Mouse (Mus musculus) adrenal gland, adult (tissue): Measurements from ENCODE around the gene Rtn4rl1.
"Not testable (repeated sequence)": the region's sequence is repeated elsewhere in the genome, so short reads cannot be mapped to it uniquely, and the experiment has no call there.

Experiments used
- DNase-seq, 2 experiments: peaks; one replicate each; pipeline ENCODE4 v3.0.0; 2022 to 2023; ENCODE audit warnings: low spot score in 1 of 2; ENCODE audit not compliant: inconsistent age in 2 of 2

The Rtn4rl1 gene

DNA sequence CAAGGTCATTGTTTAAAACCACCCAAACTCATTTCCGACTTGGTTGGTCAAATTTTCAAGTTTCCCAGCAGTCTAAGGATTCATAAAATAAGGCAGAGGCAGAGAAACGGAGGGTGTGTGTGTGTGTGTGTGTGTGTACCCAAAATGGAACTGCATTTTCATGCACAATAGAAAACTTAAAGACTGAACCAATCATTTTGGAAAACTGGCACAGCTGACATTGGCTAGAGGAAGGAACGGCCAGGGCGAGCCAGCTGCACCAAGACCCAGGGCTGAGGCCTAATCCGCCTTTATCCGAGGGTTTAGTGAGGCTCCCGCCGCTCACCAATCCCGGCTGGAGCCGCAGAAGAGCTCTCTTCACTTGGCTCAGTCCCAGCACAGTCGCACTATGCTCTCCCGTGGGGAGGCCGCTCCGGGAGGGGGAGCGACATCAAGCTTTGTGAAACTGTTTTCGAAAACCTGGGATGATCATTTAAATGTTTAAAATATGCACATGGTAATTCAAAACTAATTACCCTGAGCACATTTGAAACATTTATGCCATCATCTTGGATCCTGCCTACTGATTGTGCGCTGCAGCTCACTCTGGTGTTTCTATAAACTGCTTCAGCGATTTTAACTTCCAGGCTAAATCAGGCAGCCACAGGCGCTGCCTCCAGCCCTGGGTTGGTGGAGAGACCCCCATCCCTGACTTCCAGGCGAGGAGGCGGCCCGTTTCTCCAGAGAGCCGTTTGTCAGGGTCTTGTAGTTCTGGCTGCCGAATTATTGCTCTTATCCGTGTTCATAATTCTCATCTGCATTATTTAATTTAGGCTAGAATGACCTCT is 98.0 kb downstream of the Rtn4rl1 start:
- DNase-seq: peak; percentile 34 to 53

DNA sequence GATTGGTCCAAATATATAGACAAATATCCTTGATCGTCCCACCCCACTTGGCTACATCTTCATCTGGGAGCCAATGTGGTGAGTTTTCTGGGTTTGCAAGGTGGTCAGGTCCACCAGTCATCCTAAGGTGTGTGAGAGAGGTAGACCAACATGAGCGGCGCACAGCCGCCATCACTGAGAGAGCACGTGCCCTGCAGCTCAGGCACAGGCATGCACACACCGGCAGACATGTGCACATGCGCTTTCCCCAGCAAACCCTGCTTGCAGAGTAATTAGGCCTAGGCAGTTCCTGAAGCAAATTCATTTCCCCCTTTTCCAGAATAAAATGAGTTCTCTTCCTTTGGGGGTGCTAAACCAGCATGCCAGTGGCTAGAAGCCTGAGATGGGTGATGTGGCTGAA is 98.7 kb downstream of the Rtn4rl1 start:
- no peak for DNase-seq

DNA sequence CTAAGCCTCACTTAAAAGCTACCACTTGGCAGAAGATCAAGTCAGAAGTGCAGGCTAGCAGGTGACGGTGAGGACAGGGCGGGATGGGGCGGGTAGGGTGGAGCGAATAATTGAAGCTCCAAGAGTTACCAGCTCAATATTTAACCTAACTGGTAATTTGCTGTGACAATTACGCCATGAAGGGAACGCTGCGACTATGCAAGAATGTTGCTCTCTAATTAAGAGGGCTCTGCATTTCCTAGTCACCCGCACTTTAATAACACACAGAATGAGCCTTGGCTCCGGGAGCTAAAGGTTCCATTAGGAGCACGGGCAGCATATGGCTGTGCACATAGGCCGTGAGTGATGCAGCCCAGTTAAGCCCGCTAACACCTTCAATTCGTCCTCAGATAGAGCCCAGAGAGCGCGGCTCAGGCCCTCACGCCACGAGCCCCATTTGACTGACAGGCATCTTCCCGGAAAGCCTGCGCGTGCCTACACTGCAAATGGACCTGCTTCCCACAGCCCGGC is 100.3 kb downstream of the Rtn4rl1 start:
- DNase-seq: no peak

DNA sequence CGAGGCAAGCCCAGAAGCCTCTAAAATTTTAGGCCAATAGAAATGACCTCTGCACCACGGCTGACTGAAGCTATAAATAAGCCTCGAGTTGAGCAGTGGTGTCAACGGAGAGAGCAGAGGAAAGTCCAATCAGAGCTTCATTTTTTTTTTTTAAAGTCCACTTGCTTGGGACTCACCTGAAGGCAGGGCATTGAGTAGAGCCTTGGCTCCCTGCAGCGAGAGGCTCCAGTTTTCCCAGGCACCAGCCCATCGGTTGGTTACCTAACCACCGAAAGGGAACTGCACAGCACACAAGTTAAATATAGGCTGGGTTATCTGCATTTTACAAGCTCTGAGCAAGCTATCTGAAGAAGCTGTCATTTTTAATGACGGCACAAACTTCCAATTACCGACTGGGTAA is 101.3 kb downstream of the Rtn4rl1 start:
- no peak for DNase-seq

DNA sequence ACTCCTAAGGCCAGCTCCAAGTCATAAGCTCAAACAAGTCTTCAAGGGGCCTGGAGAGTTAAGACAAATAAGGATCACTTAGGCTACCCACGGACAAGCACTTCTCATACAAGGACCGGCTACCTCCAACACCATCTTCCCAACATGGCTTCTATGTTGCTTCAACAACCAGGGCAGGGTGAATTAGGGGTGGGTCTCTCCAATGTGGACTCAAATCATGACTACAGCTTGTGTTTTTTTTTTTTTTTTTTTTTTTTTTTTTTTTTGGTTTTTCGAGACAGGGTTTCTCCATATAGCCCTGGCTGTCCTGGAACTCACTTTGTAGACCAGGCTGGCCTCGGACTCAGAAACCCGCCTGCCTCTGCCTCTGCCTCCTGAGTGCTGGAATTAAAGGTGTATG is 102.0 kb downstream of the Rtn4rl1 start:
- not testable (repeated sequence) for DNase-seq

DNA sequence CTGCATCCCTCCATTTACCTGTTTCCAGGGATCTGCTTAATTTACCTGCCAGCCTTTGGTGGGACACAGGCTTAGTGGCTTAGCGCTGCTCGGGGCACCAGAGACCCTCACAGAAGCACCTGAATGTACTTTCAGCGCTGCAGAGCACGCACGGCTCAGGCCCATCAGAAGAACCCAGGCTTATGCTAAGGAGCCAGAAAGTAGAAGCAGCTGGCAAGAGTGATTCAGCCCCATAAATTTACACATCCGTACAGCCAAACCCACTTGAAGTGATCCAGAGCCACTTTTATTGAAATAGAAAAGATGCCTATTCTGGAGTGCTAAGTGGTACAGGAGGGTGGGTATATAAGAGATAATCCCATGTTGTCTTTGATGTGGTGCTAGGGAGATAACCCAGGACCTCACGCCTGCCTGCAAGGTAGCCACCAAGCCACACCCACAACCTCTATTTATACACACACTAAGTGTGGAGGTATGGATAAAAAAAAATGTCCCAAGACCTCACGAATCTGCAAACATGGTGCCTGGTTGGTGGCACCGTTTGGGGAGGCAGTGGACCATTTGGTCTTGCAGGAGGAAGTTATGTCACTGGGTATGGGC is 102.9 kb downstream of the Rtn4rl1 start:
- no peak for DNase-seq

DNA sequence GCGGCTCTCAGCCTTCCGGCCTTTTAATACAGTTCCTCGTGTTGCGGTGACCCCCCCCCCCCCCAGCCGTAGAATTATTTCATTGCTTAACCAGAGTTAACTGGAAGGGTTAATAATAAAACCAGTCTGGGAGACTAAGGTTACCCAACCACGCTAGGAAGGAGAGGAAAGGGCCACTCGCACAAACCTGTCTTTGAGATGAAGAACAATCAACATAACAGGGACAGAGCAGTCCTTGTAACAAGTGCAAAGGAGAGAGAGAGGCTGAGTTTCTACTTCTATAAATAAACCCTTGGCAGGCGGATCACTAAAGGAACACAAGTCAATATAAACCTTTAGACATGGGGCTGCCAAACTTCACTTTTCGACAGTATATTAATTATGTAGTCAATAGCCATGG is 104.0 kb downstream of the Rtn4rl1 start:
- DNase-seq: no peak

DNA sequence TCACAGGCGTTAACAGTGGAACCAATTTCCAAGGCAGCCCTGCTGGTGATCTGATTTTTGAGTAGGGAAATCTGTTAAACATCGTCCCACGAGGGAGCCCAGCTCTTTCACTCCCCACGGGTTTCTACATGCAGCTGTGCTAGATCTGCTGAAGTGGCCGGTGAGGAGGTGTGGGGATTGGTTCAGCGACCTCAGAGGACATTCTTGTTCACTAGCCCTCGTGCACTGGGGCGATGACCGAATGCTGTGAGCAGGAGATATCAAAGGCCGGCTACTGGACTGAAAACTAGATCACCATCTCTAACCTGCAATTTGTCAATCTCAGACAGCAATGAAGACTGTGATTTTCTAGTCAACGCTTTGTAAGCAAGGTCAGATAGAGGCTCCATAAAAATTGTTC is 104.9 kb downstream of the Rtn4rl1 start:
- DNase-seq: peak in 1 of 2 experiments; percentile 37

DNA sequence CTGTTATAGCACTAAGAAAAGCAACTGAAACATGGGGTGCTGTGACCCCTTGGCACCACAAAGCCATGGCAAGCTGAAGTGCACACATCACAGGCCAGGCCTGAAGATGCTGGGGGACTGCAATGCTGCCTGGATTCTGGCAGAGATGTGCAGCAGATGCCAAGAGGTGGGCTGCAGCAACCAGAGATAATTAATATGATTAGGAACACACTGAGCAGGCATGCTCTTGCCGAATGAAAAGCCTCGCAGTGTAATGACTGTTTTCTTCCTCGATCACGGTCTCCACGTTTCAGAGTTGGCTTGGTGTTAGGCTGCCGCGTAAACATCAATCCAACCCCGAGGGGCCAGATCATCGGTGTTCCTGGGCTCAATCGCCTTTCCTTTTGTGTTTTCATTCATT is 106.2 kb downstream of the Rtn4rl1 start:
- no peak for DNase-seq

DNA sequence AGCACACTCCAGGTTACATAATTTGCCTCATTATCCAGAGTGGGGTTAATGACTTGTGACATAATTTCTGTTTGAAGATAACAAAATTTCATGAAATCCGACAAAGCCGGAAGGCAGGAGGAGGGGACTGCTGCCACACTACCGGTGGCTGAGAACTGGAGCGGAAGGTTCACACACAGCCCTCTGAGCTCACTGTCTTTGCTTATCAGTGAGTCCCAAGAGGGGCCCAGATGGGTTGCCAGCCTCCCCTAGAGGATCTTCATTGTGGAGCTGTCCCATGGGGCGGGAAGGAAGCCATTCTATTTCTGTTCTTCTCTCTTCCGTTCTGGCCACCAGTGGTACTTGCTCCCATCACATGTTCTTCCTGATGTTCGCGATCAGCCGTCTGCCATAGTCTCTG is 107.4 kb downstream of the Rtn4rl1 start:
- no peak for DNase-seq

DNA sequence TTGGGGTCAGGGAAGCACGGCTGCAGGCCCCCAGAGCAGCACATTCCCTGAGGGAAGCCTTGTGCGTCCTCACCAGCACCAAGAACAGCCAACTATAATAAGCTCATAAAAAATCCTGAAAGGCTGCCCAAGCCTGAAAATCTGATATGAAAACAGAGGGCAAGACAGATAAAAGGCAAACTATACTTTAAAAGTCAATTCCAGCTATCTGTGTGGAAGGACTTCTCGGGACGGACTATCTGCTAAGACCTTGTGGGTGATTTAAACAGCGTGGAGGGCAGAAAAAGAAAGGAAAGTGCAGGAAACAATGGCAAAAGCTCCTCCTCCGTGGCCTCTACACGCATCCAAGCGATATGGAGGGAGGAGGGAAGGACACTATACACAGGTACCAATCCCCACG is 111.2 kb downstream of the Rtn4rl1 start:
- DNase-seq: no peak

DNA sequence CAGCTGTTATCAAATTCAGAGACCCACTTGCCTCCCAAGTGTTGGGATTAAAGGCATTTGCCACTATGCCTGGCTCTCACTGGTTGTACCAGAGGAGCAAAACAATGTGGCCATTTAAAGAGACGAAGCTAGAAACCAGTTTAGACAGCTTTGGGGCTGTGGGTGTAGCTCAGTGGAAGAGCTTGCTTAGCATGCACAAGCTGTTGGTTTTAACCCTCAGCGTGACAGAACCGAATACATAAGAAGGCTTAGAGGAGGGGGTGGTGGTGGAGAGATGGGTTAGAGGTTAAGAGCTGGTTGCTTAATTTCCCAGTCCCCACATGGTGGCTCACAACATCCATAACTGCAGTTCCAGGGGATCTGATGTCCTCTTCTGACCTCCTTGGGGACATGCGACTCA is 115.1 kb downstream of the Rtn4rl1 start:
- no peak for DNase-seq

DNA sequence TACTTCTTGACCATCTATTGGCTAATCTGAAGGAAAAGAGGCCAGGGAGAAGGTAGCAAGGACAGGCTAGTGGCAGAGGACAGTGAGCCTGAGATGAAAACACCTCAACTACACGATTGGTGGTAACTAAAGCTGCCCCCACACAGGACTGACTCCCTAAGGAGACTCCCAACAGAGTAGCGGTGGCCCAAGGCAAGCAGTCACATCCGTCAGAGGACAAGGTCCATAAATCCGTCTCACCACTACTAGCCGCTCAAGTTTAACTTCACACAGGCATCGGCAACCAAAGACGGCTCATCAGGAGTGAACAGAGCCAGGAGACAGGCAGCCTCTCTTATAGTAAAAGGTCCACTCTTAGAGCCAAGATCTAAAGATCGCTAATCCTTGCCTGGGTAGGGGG is 117.2 kb downstream of the Rtn4rl1 start:
- DNase-seq: no peak

DNA sequence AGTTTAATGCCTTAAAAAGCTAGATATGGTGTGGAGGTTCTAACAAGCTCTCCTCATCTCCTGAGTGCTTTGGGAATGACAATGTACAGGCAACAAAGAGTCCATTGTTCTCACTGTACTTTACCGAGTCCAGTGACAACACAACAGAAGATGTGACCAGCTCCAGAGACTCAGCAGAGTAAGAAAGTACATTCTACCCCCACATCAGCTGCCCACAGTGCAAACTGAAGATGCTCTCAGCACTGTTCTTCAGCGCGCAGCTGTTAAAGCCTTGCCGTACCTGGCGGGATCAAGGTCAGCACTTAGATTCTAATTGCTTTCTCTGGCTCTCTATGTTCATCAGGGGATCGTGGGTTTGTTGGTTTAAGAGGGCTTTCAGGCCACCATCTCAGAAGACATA is 118.2 kb downstream of the Rtn4rl1 start:
- DNase-seq: no peak

DNA sequence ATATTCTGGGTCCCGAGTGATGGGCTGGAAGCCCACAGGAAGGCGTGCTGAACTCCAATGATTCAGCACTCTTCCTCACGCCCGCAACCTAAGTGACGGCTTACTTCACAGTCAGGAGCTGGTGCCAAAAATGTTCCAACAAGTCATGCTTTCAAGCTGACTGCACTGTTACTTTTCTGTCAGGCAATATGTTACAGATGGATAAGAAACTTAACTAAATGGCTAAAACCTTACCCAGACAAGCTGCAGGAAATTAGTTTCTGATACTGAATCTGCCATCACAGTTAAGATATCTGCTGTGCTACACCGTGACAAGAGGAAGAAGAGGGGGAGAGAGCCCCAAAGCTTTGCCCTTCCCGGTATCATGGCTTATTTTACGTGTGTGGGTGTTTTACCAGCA is 120.3 kb downstream of the Rtn4rl1 start:
- DNase-seq: no peak
